Mouse (Mus musculus): ENCODE data around the gene Retreg2. TPM values are rescaled to one million over a fixed set of nuclear protein-coding genes. Genes with fewer than 3 reads are reported as not detected.

Retreg2 gene
- polyA plus RNA-seq, 1 experiment from 2014 or later = 70.0 TPM

DNA sequence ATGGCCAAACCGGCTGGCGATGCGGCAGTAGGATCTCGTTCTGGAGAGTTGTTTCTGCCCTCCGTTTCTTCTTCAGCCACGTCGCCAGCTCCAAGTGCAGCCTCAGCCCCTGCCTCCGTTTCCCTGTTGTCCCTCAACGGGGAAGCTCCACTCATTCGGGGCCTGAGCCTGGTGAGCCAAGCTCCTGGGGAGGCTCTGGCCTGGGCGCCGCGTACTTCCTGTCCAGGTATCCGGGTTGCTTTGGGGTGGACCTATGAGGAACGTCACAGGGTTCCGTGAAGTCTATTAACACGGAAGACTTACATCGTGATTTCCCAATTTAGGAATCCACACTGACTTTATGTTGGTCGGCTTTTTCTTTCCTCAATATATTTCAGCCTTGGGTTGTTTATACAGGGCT is 49.9 kb downstream of the Retreg2 start:
- no peaks in the 10 kb centered on the region for H3K27me3 ChIP-seq (ENCODE audit: control insufficient read depth, insufficient read depth, low read length)
- H3K4me1 ChIP-seq (ENCODE audit: control insufficient read depth, insufficient read depth, low read length) = peaks cover 12% of the 10 kb centered on the region; the same call in 1 of the 2 replicates
- peak overlapping the region; percentile 78 for H3K27ac ChIP-seq (ENCODE audit: low read depth, low read length)
- ATAC-seq (ENCODE audit: insufficient read depth, low FRiP score, low TSS enrichment) (no peak), DNase-seq (ENCODE audit: low spot score) (no peak)
- H3K9ac ChIP-seq (ENCODE audit: low read length) = peak overlapping the region; percentile 85
- peak overlapping the region; percentile 73 for H3K4me3 ChIP-seq (ENCODE audit: low read depth, low read length)
- H3K4me2 ChIP-seq (ENCODE audit: low read depth) = peak overlapping the region; percentile 96
- H3K36me3 ChIP-seq (ENCODE audit: control insufficient read depth, insufficient read depth, low read length) = no peaks in the 10 kb centered on the region; the same call in none of the 2 replicates
- WGBS = 2% methylated on average over 19 of the region's 19 CpGs
- no peaks in the 10 kb centered on the region for H3K9me3 ChIP-seq (ENCODE audit: control insufficient read depth, low read length)

Other genes with a start within 250 kb of the Retreg2 start
- not detected in 2 replicates for gene Cryba2, start 249.6 kb upstream of the Retreg2 start, polyA plus RNA-seq (2014; fragmentation: Nextera tagmentation; extraction: Ambion mirVana)
- gene Cfap65, start 207.2 kb upstream of the Retreg2 start, polyA plus RNA-seq (2014; fragmentation: Nextera tagmentation; extraction: Ambion mirVana) = 0.08 TPM in 1 of 2 replicates, not detected in the other
- not detected in 2 replicates for gene Ihh, start 191.1 kb upstream of the Retreg2 start, polyA plus RNA-seq (2014; fragmentation: Nextera tagmentation; extraction: Ambion mirVana)
- 12.1 and 13.9 TPM in 2 replicates for gene Nhej1, start 17.6 kb upstream of the Retreg2 start, polyA plus RNA-seq (2014; fragmentation: Nextera tagmentation; extraction: Ambion mirVana)
- gene Slc23a3, start 8.9 kb upstream of the Retreg2 start, polyA plus RNA-seq (2014; fragmentation: Nextera tagmentation; extraction: Ambion mirVana) = not detected in 2 replicates
- 53.5 and 58.4 TPM in 2 replicates for gene Cnppd1, start 67 bp upstream of the Retreg2 start, polyA plus RNA-seq (2014; fragmentation: Nextera tagmentation; extraction: Ambion mirVana)
- gene Zfand2b, start 25.9 kb downstream of the Retreg2 start, polyA plus RNA-seq (2014; fragmentation: Nextera tagmentation; extraction: Ambion mirVana) = 31.7 and 38.3 TPM in 2 replicates
- 30.4 and 30.6 TPM in 2 replicates for gene Abcb6, start 37.6 kb downstream of the Retreg2 start, polyA plus RNA-seq (2014; fragmentation: Nextera tagmentation; extraction: Ambion mirVana)
- 14.9 and 18.2 TPM in 2 replicates for gene Ankzf1, start 49.4 kb downstream of the Retreg2 start, polyA plus RNA-seq (2014; fragmentation: Nextera tagmentation; extraction: Ambion mirVana)
- gene Atg9a, start 49.4 kb downstream of the Retreg2 start, polyA plus RNA-seq (2014; fragmentation: Nextera tagmentation; extraction: Ambion mirVana) = 21.8 and 27.0 TPM in 2 replicates
- gene Glb1l, start 68.0 kb downstream of the Retreg2 start, polyA plus RNA-seq (2014; fragmentation: Nextera tagmentation; extraction: Ambion mirVana) = 14.7 and 15.0 TPM in 2 replicates
- 114 and 131 TPM in 2 replicates for gene Stk16, start 68.1 kb downstream of the Retreg2 start, polyA plus RNA-seq (2014; fragmentation: Nextera tagmentation; extraction: Ambion mirVana)
- 17.6 and 18.0 TPM in 2 replicates for gene Tuba4a, start 77.1 kb downstream of the Retreg2 start, polyA plus RNA-seq (2014; fragmentation: Nextera tagmentation; extraction: Ambion mirVana)
- gene A630095N17Rik, start 89.3 kb downstream of the Retreg2 start, polyA plus RNA-seq (2014; fragmentation: Nextera tagmentation; extraction: Ambion mirVana) = not detected in 2 replicates
- gene Dnajb2, start 93.6 kb downstream of the Retreg2 start, polyA plus RNA-seq (2014; fragmentation: Nextera tagmentation; extraction: Ambion mirVana) = 20.5 and 21.9 TPM in 2 replicates
- 4.4 and 6.0 TPM in 2 replicates for gene Ptprn, start 121.7 kb downstream of the Retreg2 start, polyA plus RNA-seq (2014; fragmentation: Nextera tagmentation; extraction: Ambion mirVana)
- gene Resp18, start 135.6 kb downstream of the Retreg2 start, polyA plus RNA-seq (2014; fragmentation: Nextera tagmentation; extraction: Ambion mirVana) = 30.9 and 35.0 TPM in 2 replicates
- 180 and 182 TPM in 2 replicates for gene Dnpep, start 175.2 kb downstream of the Retreg2 start, polyA plus RNA-seq (2014; fragmentation: Nextera tagmentation; extraction: Ambion mirVana)
- 15.8 and 18.0 TPM in 2 replicates for gene Des, start 217.6 kb downstream of the Retreg2 start, polyA plus RNA-seq (2014; fragmentation: Nextera tagmentation; extraction: Ambion mirVana)
- 15.5 and 19.1 TPM in 2 replicates for gene Speg, start 232.5 kb downstream of the Retreg2 start, polyA plus RNA-seq (2014; fragmentation: Nextera tagmentation; extraction: Ambion mirVana)

Measured in neural tube, embryonic 11.5 days (tissue).